Mouse (Mus musculus) liver, embryonic 14.5 days (tissue): Measurements from ENCODE around the gene Atpaf2. TPM values are rescaled to one million over a fixed set of nuclear protein-coding genes. Genes with fewer than 3 reads are reported as not detected.

Experiments
- ATAC-seq: fragments of 200-750 bp; cut with Nextera tagmentation; 2 replicates; pipeline ENCODE4 v1.8.0; 2017; ENCODE audit warnings: moderate number of reproducible peaks, mild to moderate bottlenecking, moderate library complexity; ENCODE audit not compliant: insufficient read depth
- DNase-seq, 3 experiments: peaks; one replicate each; pipeline ENCODE4 v3.0.0-alpha.2; 2012 to 2013; ENCODE audit warnings: low read depth in 3 of 3, low spot score in 3 of 3
- H3K27ac ChIP-seq: fragments of 300-500 bp; sonication (generic); 2 replicates; pipeline ENCODE4 v1.5.1; 2014; ENCODE audit warnings: moderate library complexity, mild to moderate bottlenecking, control low read depth, inconsistent platforms
- H3K27me3 ChIP-seq: fragments of 300-500 bp; sonication (generic); 2 replicates; pipeline ENCODE4 v1.6.1; 2014; ENCODE audit warnings: mild to moderate bottlenecking, low read length, moderate library complexity; ENCODE audit not compliant: control insufficient read depth, insufficient read depth
- H3K36me3 ChIP-seq: fragments of 300-500 bp; sonication (generic); replicated peaks from 2 replicates; pipeline ENCODE4 v1.6.1; 2014; ENCODE audit warnings: low read depth; ENCODE audit not compliant: control insufficient read depth, insufficient read depth
- H3K4me1 ChIP-seq, 2 experiments: fragments of 200-500 bp in 1 of 2; fragments of 300-500 bp in 1 of 2; sonication (generic) in 1 of 2; replicated peaks; 2 replicates each; pipeline ENCODE4 v1.6.1; 2012 to 2014; ENCODE audit warnings: antibody characterized with exemption in 1 of 2, inconsistent platforms in 1 of 2, low read length in 1 of 2; ENCODE audit not compliant: control insufficient read depth in 2 of 2, insufficient read depth in 2 of 2
- H3K4me2 ChIP-seq: fragments of 300-500 bp; sonication (generic); 2 replicates; pipeline ENCODE4 v1.6.1; 2014; ENCODE audit warnings: low read depth, mild to moderate bottlenecking, control low read depth, moderate library complexity
- H3K4me3 ChIP-seq, 2 experiments: fragments of 200-500 bp in 1 of 2; fragments of 300-500 bp in 1 of 2; sonication (generic) in 1 of 2; 2 replicates each; pipeline ENCODE4 v1.5.1; 2012 to 2014; ENCODE audit warnings: low read depth in 2 of 2, low read length in 2 of 2, mild to moderate bottlenecking in 2 of 2, control low read depth in 1 of 2, inconsistent platforms in 1 of 2, moderate library complexity in 1 of 2; ENCODE audit not compliant: insufficient read depth in 1 of 2
- H3K9ac ChIP-seq: fragments of 300-500 bp; sonication (generic); replicated peaks from 2 replicates; pipeline ENCODE4 v1.6.1; 2014; ENCODE audit warnings: mild to moderate bottlenecking, control low read depth, moderate library complexity
- H3K9me3 ChIP-seq: fragments of 300-500 bp; sonication (generic); 2 replicates; pipeline ENCODE4 v1.6.1; 2016; ENCODE audit warnings: low read length, mixed read lengths; ENCODE audit not compliant: control insufficient read depth
- CTCF ChIP-seq: IDR thresholded peaks from 2 replicates; pipeline ENCODE4 v1.5.1; 2016; ENCODE audit warnings: antibody characterized with exemption, low read depth, control low read depth
- EP300 ChIP-seq: IDR thresholded peaks from 2 replicates; pipeline ENCODE4 v1.6.1; 2016; ENCODE audit warnings: antibody characterized with exemption, low read depth
- WGBS: fragments of 180-500 bp; shearing (Covaris S2); extraction: QIAGEN DNeasy Blood & Tissue Kit; methylation state at CpG from one replicate; pipeline ENCODE4 v1.1.7; 2014; ENCODE audit not compliant: insufficient replicate concordance; 5-methylcytosine and 5-hydroxymethylcytosine counted together
- polyA plus RNA-seq, 2 experiments: library from polyadenylated mRNA; depleted of rRNA in 1 of 2; stranded (reverse) in 1 of 2; unstranded in 1 of 2; fragments of >200 nt; fragmentation: Nextera tagmentation in 1 of 2; extraction: Ambion mirVana in 1 of 2; gene quantifications; 2 replicates each; pipeline versions ENCODE4 v1.2.1 to v1.2.3; 2012 to 2014

Atpaf2 gene
- polyA plus RNA-seq, 2 experiments: 19.4 to 25.2 TPM

DNA sequence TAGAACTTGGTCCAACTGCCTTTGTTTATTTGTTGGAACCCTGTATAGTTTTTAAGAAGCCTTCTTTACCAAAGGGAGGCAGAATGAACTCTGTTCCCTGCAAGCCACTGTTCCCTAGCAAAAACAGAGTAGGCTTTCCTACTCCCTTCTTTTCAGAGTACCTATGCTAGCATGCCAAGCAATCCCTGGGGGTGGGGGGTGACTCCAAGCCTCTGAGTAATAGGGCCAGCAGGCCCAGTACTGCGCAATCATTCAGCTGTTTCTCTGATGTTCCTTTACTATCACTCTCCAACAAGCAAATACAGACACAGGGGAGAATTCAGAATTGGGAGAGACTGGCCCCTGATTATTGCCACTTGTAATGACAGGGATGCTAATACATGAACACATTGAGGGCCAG is 11.7 kb downstream of the Atpaf2 start:
- H3K9ac ChIP-seq: no peak overlapping the region
- DNase-seq (no peak), ATAC-seq (no peak)
- H3K4me2 ChIP-seq: no peak overlapping the region
- no peaks in the 10 kb centered on the region for H3K4me1 ChIP-seq
- H3K4me3 ChIP-seq: no peak overlapping the region
- H3K27me3 ChIP-seq: no peaks in the 10 kb centered on the region
- WGBS: 91% methylated on average over 1 of the region's 1 CpGs
- no peak overlapping the region for H3K27ac ChIP-seq
- TF ChIP-seq CTCF: no peak
- TF ChIP-seq EP300: no peak
- peaks cover 48% of the 10 kb centered on the region for H3K36me3 ChIP-seq
- H3K9me3 ChIP-seq: no peaks in the 10 kb centered on the region

DNA sequence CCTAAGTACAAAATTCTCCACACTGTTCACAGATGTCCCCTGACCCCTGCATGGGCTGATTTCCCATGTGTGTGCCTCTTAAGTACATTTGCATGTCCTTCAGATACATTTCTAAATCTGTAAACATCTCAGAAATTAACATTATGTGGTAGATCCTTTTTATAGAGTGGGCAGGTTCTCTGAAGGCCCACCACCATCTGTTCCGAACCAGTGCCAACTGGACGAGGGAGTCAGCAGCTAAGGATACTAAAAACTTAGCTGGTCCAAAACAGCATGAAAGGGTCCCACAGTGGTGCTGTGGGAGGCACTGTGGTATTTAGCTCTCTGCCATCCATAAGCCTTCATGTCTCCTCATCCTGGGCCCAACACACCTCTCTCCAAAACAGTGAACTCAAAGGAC is 21.1 kb downstream of the Atpaf2 start:
- Histone ChIP-seq H3K27me3 (no peaks in the 10 kb centered on the region), H3K36me3 (peaks cover 14% of the 10 kb centered on the region), H3K4me2 (no peak overlapping the region), H3K27ac (no peak overlapping the region), H3K4me3 (no peak overlapping the region), H3K4me1 (no peaks in the 10 kb centered on the region), H3K9me3 (no peaks in the 10 kb centered on the region), H3K9ac (no peak overlapping the region)
- TF ChIP-seq CTCF (no peak), EP300 (no peak)
- no peak for ATAC-seq
- WGBS: 81% methylated on average over 2 of the region's 2 CpGs
- DNase-seq: no peak

DNA sequence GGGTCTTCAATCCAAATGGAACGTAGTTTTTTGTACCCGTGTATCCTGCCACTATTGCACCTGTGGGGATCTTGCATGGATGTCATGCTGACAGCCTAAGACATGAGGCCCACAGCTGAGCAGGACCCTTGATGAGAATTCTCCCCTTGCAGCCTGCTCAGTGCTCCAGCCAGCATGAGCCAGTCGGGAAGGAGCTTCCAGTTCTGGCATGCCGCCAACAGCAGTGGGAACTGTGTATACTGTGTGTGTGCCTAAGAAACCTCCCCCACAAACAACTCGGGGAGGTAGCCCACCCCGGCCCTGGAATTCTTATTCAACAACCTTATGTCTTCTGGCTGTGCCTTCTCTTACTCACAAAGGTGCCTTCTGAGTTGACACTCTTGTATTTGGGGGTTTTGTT is 21.7 kb downstream of the Atpaf2 start:
- ATAC-seq (no peak), DNase-seq (no peak)
- no peak overlapping the region for H3K4me2 ChIP-seq
- no peaks in the 10 kb centered on the region for H3K4me1 ChIP-seq
- WGBS: 69% methylated on average over 6 of the region's 6 CpGs
- H3K27ac ChIP-seq: no peak overlapping the region
- TF ChIP-seq EP300: no peak
- TF ChIP-seq CTCF: no peak
- H3K9me3 ChIP-seq: no peaks in the 10 kb centered on the region
- H3K9ac ChIP-seq: no peak overlapping the region
- H3K36me3 ChIP-seq: peaks cover 9% of the 10 kb centered on the region
- H3K27me3 ChIP-seq: no peaks in the 10 kb centered on the region
- H3K4me3 ChIP-seq: no peak overlapping the region

DNA sequence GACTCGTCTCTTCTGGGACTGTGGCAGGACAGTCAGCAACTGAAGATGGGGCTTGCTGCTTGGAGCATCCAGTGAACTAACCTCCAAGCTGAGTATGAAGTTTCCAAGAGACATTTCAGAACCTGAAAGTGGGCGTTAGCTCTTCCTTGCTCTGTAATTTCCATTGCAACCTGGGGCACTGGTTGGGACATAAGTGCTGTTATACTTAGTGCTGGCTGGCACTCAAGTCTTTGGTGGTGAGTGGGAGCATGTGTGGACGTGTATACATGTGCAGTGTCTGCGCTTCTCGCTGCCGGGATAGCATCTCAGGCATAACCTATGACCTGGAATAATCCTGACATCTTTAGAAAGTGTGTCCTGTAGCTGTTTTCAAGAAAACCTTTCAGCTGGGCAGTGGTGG is 26.9 kb downstream of the Atpaf2 start:
- H3K27me3 ChIP-seq: no peaks in the 10 kb centered on the region
- no peak overlapping the region for H3K4me3 ChIP-seq
- no peak overlapping the region for H3K9ac ChIP-seq
- no peak overlapping the region for H3K27ac ChIP-seq
- H3K36me3 ChIP-seq: no peaks in the 10 kb centered on the region
- no peak for DNase-seq
- no peaks in the 10 kb centered on the region for H3K4me1 ChIP-seq
- no peak for TF ChIP-seq CTCF
- TF ChIP-seq EP300: no peak
- no peak overlapping the region for H3K4me2 ChIP-seq
- 68% methylated on average over 6 of the region's 6 CpGs for WGBS
- no peaks in the 10 kb centered on the region for H3K9me3 ChIP-seq
- ATAC-seq: no peak

DNA sequence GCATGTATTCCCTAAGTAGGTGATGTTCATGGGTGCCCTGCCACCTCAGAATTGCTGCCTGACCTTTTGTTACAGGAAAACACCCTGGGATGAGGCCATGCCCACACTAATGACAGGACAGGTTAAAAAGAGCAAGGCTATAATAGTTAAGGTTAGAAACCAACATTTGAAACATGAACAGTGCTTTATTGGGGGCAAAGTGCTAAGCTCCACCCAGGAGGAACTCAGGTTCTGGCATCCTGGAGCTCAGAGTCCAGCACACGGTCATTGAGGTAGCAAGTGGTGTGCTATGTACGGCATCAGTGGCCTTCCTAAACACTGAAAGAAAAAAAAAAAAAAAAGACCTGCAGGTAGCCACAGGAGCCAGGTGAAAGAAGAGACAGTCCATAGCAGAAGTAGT is 30.3 kb downstream of the Atpaf2 start:
- Histone ChIP-seq H3K9me3 (no peaks in the 10 kb centered on the region), H3K36me3 (no peaks in the 10 kb centered on the region), H3K4me1 (no peaks in the 10 kb centered on the region), H3K9ac (no peak overlapping the region), H3K27me3 (no peaks in the 10 kb centered on the region), H3K4me3 (no peak overlapping the region), H3K27ac (no peak overlapping the region), H3K4me2 (no peak overlapping the region)
- DNase-seq (no peak), ATAC-seq (no peak)
- WGBS: 71% methylated on average over 2 of the region's 2 CpGs
- no peak for TF ChIP-seq CTCF
- no peak for TF ChIP-seq EP300

DNA sequence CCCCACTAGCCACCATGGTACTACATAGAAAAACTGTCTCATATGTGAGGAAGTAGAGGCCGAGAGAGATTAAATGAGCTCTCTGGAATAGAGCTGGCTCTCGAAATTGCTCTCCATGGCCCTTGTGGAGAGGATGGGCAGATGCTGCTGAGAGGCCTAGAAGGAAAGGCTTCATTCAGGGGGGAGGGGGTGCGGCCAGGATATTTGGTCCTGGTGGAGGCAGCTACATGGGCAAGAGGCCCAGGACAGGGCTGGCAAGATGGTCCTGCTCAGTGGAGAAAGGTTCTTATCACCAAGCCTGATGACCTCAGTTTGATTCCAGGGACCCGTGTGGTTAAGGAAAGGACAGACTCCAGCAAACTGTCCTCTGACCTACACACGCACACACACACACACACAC is 32.3 kb downstream of the Atpaf2 start:
- WGBS: 71% methylated on average over 5 of the region's 5 CpGs
- no peak overlapping the region for H3K4me3 ChIP-seq
- ATAC-seq: no peak
- H3K4me1 ChIP-seq: no peaks in the 10 kb centered on the region
- no peak overlapping the region for H3K27ac ChIP-seq
- TF ChIP-seq CTCF: no peak
- no peak for TF ChIP-seq EP300
- H3K4me2 ChIP-seq: no peak overlapping the region
- H3K9me3 ChIP-seq: no peaks in the 10 kb centered on the region
- no peak for DNase-seq
- no peaks in the 10 kb centered on the region for H3K36me3 ChIP-seq
- no peak overlapping the region for H3K9ac ChIP-seq
- no peaks in the 10 kb centered on the region for H3K27me3 ChIP-seq
